Mouse (Mus musculus) liver, embryonic 12.5 days (tissue): Measurements from ENCODE around the gene Fmnl1. TPM values are rescaled to one million over a fixed set of nuclear protein-coding genes. Genes with fewer than 3 reads are reported as not detected.
"Not testable (repeated sequence)": the region's sequence is repeated elsewhere in the genome, so short reads cannot be mapped to it uniquely, and the experiment has no call there.

Experiments used
- ATAC-seq: fragments of 200-750 bp; cut with Nextera tagmentation; 2 replicates; pipeline ENCODE4 v1.8.0; 2017; ENCODE audit warnings: moderate number of reproducible peaks, mild to moderate bottlenecking, moderate library complexity
- H3K27ac ChIP-seq: fragments of 300-500 bp; sonication (generic); 2 replicates; pipeline ENCODE4 v1.5.1; 2016; ENCODE audit warnings: mild to moderate bottlenecking
- H3K27me3 ChIP-seq: fragments of 300-500 bp; sonication (generic); replicated peaks from 2 replicates; pipeline ENCODE4 v1.6.1; 2016; ENCODE audit warnings: mild to moderate bottlenecking, moderate library complexity
- H3K36me3 ChIP-seq: fragments of 300-500 bp; sonication (generic); 2 replicates; pipeline ENCODE4 v1.6.1; 2016; ENCODE audit warnings: mild to moderate bottlenecking, moderate library complexity
- H3K4me1 ChIP-seq: fragments of 300-500 bp; sonication (generic); 2 replicates; pipeline ENCODE4 v1.6.1; 2016
- H3K4me2 ChIP-seq: fragments of 300-500 bp; sonication (generic); 2 replicates; pipeline ENCODE4 v1.6.1; 2016; ENCODE audit warnings: mild to moderate bottlenecking, moderate library complexity
- H3K4me3 ChIP-seq: fragments of 300-500 bp; sonication (generic); 2 replicates; pipeline ENCODE4 v1.5.1; 2016; ENCODE audit warnings: mild to moderate bottlenecking, moderate library complexity
- H3K9ac ChIP-seq: fragments of 300-500 bp; sonication (generic); 2 replicates; pipeline ENCODE4 v1.6.1; 2016; ENCODE audit warnings: mild to moderate bottlenecking, moderate library complexity
- H3K9me3 ChIP-seq: fragments of 300-500 bp; sonication (generic); replicated peaks from 2 replicates; pipeline ENCODE4 v1.6.1; 2016; ENCODE audit warnings: mild to moderate bottlenecking, moderate library complexity
- WGBS: fragments of 180-500 bp; shearing (Covaris S2); methylation state at CpG from one replicate; pipeline ENCODE4 v1.1.7; 2016; ENCODE audit not compliant: insufficient replicate concordance; 5-methylcytosine and 5-hydroxymethylcytosine counted together
- polyA plus RNA-seq: library from polyadenylated mRNA; unstranded; fragments of >200 nt; fragmentation: Nextera tagmentation; extraction: Ambion mirVana; gene quantifications from 2 replicates; pipeline ENCODE4 v1.2.1, GENCODE M21; 2016

Gene Fmnl1
- polyA plus RNA-seq, 1 experiment from 2014 or later = 5.2 TPM

GRCm38 (mm10) chr11:103215355-103215754, 44.4 kb downstream of the Fmnl1 start:
- Histone ChIP-seq H3K9me3 (no peaks in the 10 kb centered on the region; the same call in 1 of the 2 replicates), H3K4me2 (no peak overlapping the region), H3K27me3 (peaks cover 44% of the 10 kb centered on the region), H3K4me3 (no peak overlapping the region), H3K36me3 (no peaks in the 10 kb centered on the region), H3K27ac (no peak overlapping the region), H3K9ac (no peak overlapping the region), H3K4me1 (peaks cover 23% of the 10 kb centered on the region)
- ATAC-seq = peak; percentile 66
- WGBS = 36% methylated on average over 1 of the region's 1 CpGs

DNA sequence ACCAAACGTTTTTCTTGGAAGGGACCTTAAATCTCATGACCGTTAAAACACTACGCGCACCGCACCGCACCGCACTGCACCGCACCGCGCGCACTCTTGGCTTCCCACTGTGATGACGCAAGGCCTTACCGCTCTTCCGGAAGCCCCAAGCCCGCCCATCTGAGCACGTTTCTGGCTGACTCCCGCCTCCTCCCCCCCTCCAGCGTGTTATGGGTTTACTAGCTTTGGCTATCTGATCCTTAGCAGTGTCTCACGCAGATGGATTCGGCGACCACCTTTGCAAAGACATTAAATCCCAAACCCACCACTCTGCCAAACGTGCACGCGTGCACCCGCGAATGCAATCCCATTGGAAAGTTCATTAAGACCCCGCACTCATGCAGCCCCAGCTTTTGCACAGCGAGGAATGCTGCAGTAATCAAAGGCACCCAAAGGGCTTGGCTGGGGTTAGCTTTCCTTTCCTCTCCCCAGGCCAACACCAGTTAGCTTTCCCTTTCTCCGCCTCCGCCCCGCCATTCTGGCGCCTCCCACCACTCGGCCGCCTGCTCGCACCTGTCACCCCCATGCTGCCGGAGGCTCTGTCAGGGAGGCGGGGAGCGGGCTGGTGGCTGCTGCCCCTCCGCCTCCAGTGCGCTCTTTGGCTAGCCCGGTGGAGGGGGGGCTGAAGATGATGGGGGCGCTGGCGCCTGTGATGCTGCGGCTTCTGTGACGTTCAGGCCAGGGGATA, 47.0 kb downstream of the Fmnl1 start, which contains the start of gene Spata32:
TSS of gene Spata32 (minus strand) at position 643 of the 727 bp plus-strand sequence.
- Histone ChIP-seq H3K36me3 (peaks cover 5% of the 10 kb centered on the region; the same call in 1 of the 2 replicates), H3K27me3 (peaks cover 38% of the 10 kb centered on the region), H3K4me3 (peak within 1 kb of the TSS; percentile 59), H3K9ac (peak within 1 kb of the TSS; percentile 61), H3K27ac (peak within 1 kb of the TSS; percentile 22; the same call in 1 of the 2 replicates), H3K9me3 (no peaks in the 10 kb centered on the region; the same call in 1 of the 2 replicates), H3K4me2 (peak within 1 kb of the TSS; percentile 90), H3K4me1 (peaks cover 23% of the 10 kb centered on the region)
- peak; percentile 75 for ATAC-seq
- WGBS = under 1% methylated on average over 45 of the region's 45 CpGs

DNA sequence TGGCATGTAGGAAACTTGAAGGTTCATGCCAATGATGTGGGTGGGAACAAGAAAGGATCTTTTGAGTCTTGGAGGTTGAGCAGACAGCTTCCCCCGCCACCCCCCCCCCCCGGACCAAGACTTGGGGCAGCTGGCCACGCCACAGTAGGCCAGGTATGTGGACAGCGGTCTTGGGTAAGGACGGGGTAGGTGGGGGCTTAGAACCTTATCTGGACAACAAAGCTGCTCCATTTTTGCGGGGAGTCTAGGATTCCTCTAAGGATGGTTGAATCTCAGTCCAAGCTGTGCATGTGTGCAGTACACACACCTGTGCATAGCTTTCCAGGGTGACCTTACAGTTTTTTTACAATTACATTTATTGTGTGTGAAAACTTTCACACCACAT, 47.6 kb downstream of the Fmnl1 start:
- Histone ChIP-seq H3K4me2 (peak overlapping the region; percentile 90), H3K9me3 (no peaks in the 10 kb centered on the region; the same call in 1 of the 2 replicates), H3K4me3 (peak overlapping the region; percentile 59), H3K36me3 (peaks cover 5% of the 10 kb centered on the region; the same call in 1 of the 2 replicates), H3K27ac (no peak overlapping the region), H3K27me3 (peaks cover 38% of the 10 kb centered on the region), H3K9ac (peak overlapping the region; percentile 61), H3K4me1 (peaks cover 23% of the 10 kb centered on the region)
- 25% methylated on average over 6 of the region's 6 CpGs for WGBS
- no peak for ATAC-seq

DNA sequence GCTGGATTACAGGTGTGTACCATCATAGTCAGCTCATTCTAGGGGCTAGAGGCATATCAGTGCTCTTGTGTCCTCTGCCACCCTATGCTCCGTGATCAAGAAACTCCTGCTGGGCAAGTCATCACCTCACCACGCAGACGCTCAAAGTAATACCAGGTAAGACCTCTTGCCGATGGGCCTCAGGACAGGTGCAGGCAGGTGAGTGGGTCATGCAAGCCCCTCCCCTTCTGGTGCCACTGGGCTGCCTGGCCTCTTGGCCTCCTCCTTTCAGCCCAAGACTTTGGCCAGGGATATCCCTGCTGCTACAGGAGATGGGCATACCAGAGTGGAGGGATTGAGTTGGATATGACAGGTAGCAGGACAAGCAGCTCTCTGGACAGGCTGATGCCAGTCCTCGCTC, 48.4 kb downstream of the Fmnl1 start:
- Histone ChIP-seq H3K4me1 (peaks cover 23% of the 10 kb centered on the region), H3K27me3 (peaks cover 35% of the 10 kb centered on the region), H3K36me3 (peaks cover 5% of the 10 kb centered on the region; the same call in 1 of the 2 replicates), H3K4me3 (no peak overlapping the region), H3K4me2 (no peak overlapping the region), H3K27ac (no peak overlapping the region), H3K9ac (no peak overlapping the region), H3K9me3 (no peaks in the 10 kb centered on the region)
- no peak for ATAC-seq
- 81% methylated on average over 5 of the region's 5 CpGs for WGBS

GRCm38 (mm10) chr11:103219995-103220394, 49.1 kb downstream of the Fmnl1 start:
- no peaks in the 10 kb centered on the region for H3K9me3 ChIP-seq
- H3K27ac ChIP-seq = no peak overlapping the region
- no peak overlapping the region for H3K4me2 ChIP-seq
- WGBS = 68% methylated on average over 4 of the region's 4 CpGs
- peaks cover 35% of the 10 kb centered on the region for H3K27me3 ChIP-seq
- ATAC-seq = no peak
- H3K4me1 ChIP-seq = peaks cover 20% of the 10 kb centered on the region
- no peak overlapping the region for H3K4me3 ChIP-seq
- H3K9ac ChIP-seq = no peak overlapping the region
- peaks cover 5% of the 10 kb centered on the region; the same call in 1 of the 2 replicates for H3K36me3 ChIP-seq

GRCm38 (mm10) chr11:103221437-103221836, 50.5 kb downstream of the Fmnl1 start:
- no peak overlapping the region for H3K9ac ChIP-seq
- no peaks in the 10 kb centered on the region for H3K9me3 ChIP-seq
- WGBS = 82% methylated on average over 6 of the region's 6 CpGs
- no peak overlapping the region for H3K4me3 ChIP-seq
- ATAC-seq = no peak
- H3K4me1 ChIP-seq = peaks cover 12% of the 10 kb centered on the region
- H3K4me2 ChIP-seq = no peak overlapping the region
- peaks cover 32% of the 10 kb centered on the region for H3K27me3 ChIP-seq
- no peak overlapping the region for H3K27ac ChIP-seq
- peaks cover 5% of the 10 kb centered on the region; the same call in 1 of the 2 replicates for H3K36me3 ChIP-seq

DNA sequence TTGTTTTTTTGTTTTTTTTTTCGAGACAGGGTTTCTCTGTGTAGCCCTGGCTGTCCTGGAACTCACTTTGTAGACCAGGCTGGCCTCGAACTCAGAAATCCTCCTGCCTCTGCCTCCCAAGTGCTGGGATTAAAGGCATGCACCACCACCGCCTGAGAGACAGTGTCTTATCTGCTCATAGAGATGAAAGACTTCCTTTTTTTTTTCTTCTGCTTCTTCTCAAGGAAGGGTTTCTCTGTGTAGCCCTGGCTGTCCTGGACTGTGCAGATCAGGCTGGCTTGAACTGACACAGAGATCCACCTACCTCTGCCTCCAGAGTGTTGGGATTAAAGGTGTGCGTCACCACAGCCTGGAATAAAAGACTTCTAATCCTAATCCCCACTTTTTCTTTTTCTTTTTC, 51.8 kb downstream of the Fmnl1 start:
- H3K9ac ChIP-seq, H3K4me2 ChIP-seq, H3K4me3 ChIP-seq, H3K4me1 ChIP-seq, ATAC-seq, H3K9me3 ChIP-seq, H3K27ac ChIP-seq: not testable (repeated sequence)
- Histone ChIP-seq H3K36me3 (peaks cover 11% of the 10 kb centered on the region), H3K27me3 (peaks cover 28% of the 10 kb centered on the region)
- 54% methylated on average over 4 of the region's 4 CpGs for WGBS

GRCm38 (mm10) chr11:103223444-103223843, 52.5 kb downstream of the Fmnl1 start:
- Histone ChIP-seq H3K27ac (no peak overlapping the region), H3K27me3 (peaks cover 22% of the 10 kb centered on the region), H3K4me2 (no peak overlapping the region), H3K9me3 (no peaks in the 10 kb centered on the region), H3K9ac (no peak overlapping the region), H3K4me1 (peaks cover 1% of the 10 kb centered on the region), H3K36me3 (peaks cover 11% of the 10 kb centered on the region), H3K4me3 (no peak overlapping the region)
- 62% methylated on average over 10 of the region's 10 CpGs for WGBS
- ATAC-seq = no peak

DNA sequence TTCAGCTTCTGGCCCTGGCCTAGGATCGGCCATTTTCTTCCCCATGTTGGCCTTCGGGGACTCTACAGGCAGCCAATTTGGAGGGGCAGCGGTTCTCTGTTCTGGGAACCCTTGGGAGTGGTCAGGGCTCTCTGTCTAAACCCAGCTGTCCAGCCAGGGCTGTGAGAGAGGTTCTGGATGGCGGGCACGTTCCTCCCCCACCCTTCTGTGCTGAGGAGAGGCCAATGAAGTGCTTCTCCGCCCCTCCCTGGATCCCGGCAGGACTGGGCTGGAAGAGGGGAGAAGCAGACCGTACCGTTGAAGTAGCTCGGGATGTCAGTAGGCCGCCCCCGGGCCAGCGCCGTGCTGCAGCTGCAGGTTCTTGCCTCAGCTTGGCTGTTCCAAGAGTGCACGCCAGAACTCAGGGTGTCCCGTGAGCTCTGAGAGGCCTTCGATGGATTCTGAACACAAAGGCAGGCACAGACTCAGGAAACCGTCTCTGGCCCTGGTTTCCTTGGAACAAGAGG, 53.1 kb downstream of the Fmnl1 start:
- Histone ChIP-seq H3K9ac (no peak overlapping the region), H3K27ac (no peak overlapping the region), H3K4me3 (no peak overlapping the region), H3K27me3 (peaks cover 16% of the 10 kb centered on the region), H3K4me1 (no peaks in the 10 kb centered on the region), H3K4me2 (no peak overlapping the region), H3K9me3 (no peaks in the 10 kb centered on the region), H3K36me3 (peaks cover 15% of the 10 kb centered on the region)
- WGBS = 65% methylated on average over 18 of the region's 18 CpGs
- ATAC-seq = no peak

DNA sequence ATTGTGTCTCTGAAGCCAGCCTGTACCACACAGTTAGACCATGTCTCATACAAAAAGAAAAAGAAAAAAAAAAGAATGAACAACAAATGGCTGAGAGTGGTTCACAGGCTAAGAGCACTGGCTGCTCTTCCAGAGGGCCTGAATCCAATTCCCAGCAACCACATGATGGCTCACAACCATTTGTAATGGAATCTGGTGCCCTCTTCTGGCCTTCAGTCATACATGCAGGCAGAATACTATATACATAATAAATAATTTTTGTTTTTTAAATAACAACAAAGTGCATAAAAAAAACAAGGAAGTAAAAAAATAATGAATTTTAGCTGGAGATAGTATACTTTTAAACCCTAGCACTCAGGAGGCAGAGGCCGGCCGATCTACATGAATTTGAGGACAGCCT, 58.7 kb downstream of the Fmnl1 start:
- H3K27me3 ChIP-seq = no peaks in the 10 kb centered on the region
- H3K4me1 ChIP-seq = no peaks in the 10 kb centered on the region
- H3K4me2 ChIP-seq = no peak overlapping the region
- no peak overlapping the region for H3K9ac ChIP-seq
- peaks cover 33% of the 10 kb centered on the region for H3K36me3 ChIP-seq
- no peak for ATAC-seq
- H3K4me3 ChIP-seq = no peak overlapping the region
- 89% methylated on average over 2 of the region's 2 CpGs for WGBS
- H3K9me3 ChIP-seq = no peaks in the 10 kb centered on the region
- no peak overlapping the region for H3K27ac ChIP-seq

DNA sequence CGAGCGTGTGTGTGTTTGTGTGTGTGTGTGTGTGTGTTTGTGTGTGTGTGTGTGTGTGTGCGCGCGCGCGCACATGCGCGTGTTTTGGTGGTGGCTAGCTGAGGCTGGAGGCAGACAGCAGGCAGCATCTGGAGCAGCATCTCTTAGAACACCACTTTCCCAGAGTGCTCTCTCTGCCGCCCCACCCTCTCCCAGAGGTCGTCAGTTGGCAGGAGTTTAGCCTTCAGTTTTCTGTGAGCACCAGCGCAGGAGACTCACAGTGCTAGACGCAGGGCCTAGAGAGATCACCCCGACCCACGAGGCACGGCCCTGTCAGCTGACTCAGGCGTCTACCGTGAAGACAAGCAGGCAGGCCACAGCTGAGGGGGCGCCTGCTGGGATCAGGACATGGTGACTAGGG, 59.7 kb downstream of the Fmnl1 start:
- H3K4me3 ChIP-seq = no peak overlapping the region
- 81% methylated on average over 19 of the region's 19 CpGs for whole genome bisulfite sequencing
- no peaks in the 10 kb centered on the region for H3K9me3 ChIP-seq
- no peak overlapping the region for H3K27ac ChIP-seq
- no peaks in the 10 kb centered on the region for H3K4me1 ChIP-seq
- peaks cover 33% of the 10 kb centered on the region for H3K36me3 ChIP-seq
- H3K9ac ChIP-seq = no peak overlapping the region
- no peaks in the 10 kb centered on the region for H3K27me3 ChIP-seq
- no peak for ATAC-seq
- H3K4me2 ChIP-seq = no peak overlapping the region

DNA sequence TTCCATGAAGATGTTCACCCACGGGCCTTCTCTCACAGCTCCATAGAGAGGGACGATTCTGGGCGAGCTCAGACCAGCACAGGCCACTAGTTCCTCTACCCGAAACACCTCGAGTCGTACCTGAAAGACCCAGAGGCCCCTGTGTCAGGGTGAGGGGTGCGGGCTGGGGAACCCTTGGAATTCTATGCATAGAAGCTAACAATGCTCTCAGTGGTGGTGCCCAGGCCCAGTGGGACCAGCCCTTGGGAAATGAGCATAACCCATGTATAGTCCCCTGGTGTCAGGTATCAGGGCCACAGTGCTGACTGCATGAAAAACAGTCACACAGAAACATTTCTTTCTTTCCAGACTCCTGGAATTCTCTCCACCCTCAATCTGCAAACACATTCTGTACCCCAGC, 60.5 kb downstream of the Fmnl1 start:
- no peak overlapping the region for H3K27ac ChIP-seq
- H3K4me1 ChIP-seq = no peaks in the 10 kb centered on the region
- H3K9me3 ChIP-seq = no peaks in the 10 kb centered on the region
- H3K9ac ChIP-seq = no peak overlapping the region
- no peaks in the 10 kb centered on the region for H3K27me3 ChIP-seq
- no peak for ATAC-seq
- WGBS = 77% methylated on average over 7 of the region's 7 CpGs
- no peak overlapping the region for H3K4me2 ChIP-seq
- H3K36me3 ChIP-seq = peaks cover 33% of the 10 kb centered on the region
- no peak overlapping the region for H3K4me3 ChIP-seq
